In genomic region chr3:16115944-16116343, GRCm38 (mm10) we compare ENCODE assay signal across 22 mouse cellular contexts.
DNase-seq lines count a peak whose midpoint lies in the region; ATAC-seq and TF ChIP-seq lines count a peak whose summit lies in the region.
"Had no signal": no experiment of that assay in that cellular context is flagged by ENCODE, and none has a peak within 500 bp of the region (broad histone marks: within the 10 kb centered on the region; RNA-seq: fewer than 3 reads in every experiment).

No protein-coding gene starts in this region.

- peak; percentile 20 for DNase-seq in kidney, adult 2 months
- peak; percentile 84 for DNase-seq in Muller cell, postnatal 12 days (ENCODE audit: inconsistent ontology term)
- DNase-seq in Patski (ENCODE audit: low read depth, low spot score): no peak
- no peak for DNase-seq in gastrocnemius, postnatal 36 days
- DNase-seq in midbrain, embryonic 10.5 days (ENCODE audit: low spot score): no peak
- DNase-seq: adrenal gland, adult 2 months; adrenal gland, adult 8-10 months; adrenal gland, postnatal 10 days; adrenal gland, postnatal 14 days; adrenal gland, postnatal 25 days; adrenal gland, postnatal 36 days; B cell, adult 2 months; cerebellum, adult 11 months; cerebellum, adult 11-12 months; cerebellum, adult 18-20 months; cerebellum, adult 2 months; cerebellum, adult 8-10 months had no signal

- no peak overlapping the region for H3K9ac ChIP-seq in kidney, embryonic 15.5 days

- no peak for TF ChIP-seq CTCF in kidney, adult 2 months (conservative IDR thresholded peaks at IDR 0.05; ENCODE audit: insufficient read depth, insufficient read length, low read depth, low read length)
- no peak for TF ChIP-seq CTCF in Patski (IDR thresholded peaks at IDR 0.05)

- H3K4me3 ChIP-seq in kidney, adult 2 months (ENCODE audit: insufficient read depth, low read depth, low read length): no peak overlapping the region
- no peak overlapping the region for H3K4me3 ChIP-seq in kidney, embryonic 15.5 days (replicated peaks)
- no peak overlapping the region for H3K4me3 ChIP-seq in midbrain, embryonic 10.5 days

- 61% methylated on average over 2 of the region's 2 CpGs for WGBS in kidney, adult 2 months
- 73% methylated on average over 2 of the region's 2 CpGs for WGBS in kidney, embryonic 15.5 days
- WGBS in midbrain, embryonic 10.5 days: 66% methylated on average over 2 of the region's 2 CpGs

- in situ Hi-C loops in Patski (cut with MboI; ENCODE audit: low pct_unique_long_range_greater_than_20kb): no loop called here

- CTCF ChIA-PET in Patski (lab: Charles Lee): interaction anchor here (1.2 to 1.4 kb wide), 2 partner anchors 13 to 38 kb away, joined by 3 read pairs; no protein-coding TSS in a partner anchor

- no peak overlapping the region for H3K4me2 ChIP-seq in kidney, embryonic 15.5 days

- no peaks in the 10 kb centered on the region for H3K4me1 ChIP-seq in kidney, adult 2 months (ENCODE audit: control insufficient read depth, insufficient read depth, low read length)
- H3K4me1 ChIP-seq in kidney, embryonic 15.5 days: no peaks in the 10 kb centered on the region
- no peaks in the 10 kb centered on the region for H3K4me1 ChIP-seq in midbrain, embryonic 10.5 days

- POLR2A ChIA-PET in Patski (lab: Charles Lee): no interaction called here

- TF ChIP-seq POLR2A in kidney, adult 2 months (IDR thresholded peaks at IDR 0.05; ENCODE audit: low read depth, low read length): no peak

- intact Hi-C loops in gastrocnemius, postnatal 36 days (cut with DNase I): no loop called here

- no peak overlapping the region for H3K27ac ChIP-seq in kidney, adult 2 months (ENCODE audit: insufficient read depth, low read depth, low read length)
- no peak overlapping the region for H3K27ac ChIP-seq in kidney, embryonic 15.5 days
- no peak overlapping the region for H3K27ac ChIP-seq in midbrain, embryonic 10.5 days (replicated peaks)

- no peaks in the 10 kb centered on the region for H3K27me3 ChIP-seq in kidney, adult 2 months (replicated peaks; ENCODE audit: control insufficient read depth, insufficient read depth, low read length)
- no peaks in the 10 kb centered on the region for H3K27me3 ChIP-seq in kidney, embryonic 15.5 days
- H3K27me3 ChIP-seq in Patski: peaks cover 24% of the 10 kb centered on the region
- H3K27me3 ChIP-seq in midbrain, embryonic 10.5 days (ENCODE audit: low read depth, poor library complexity, severe bottlenecking): no peaks in the 10 kb centered on the region
- H3K27me3 ChIP-seq: CH12.LX had no signal

- no peaks in the 10 kb centered on the region for H3K36me3 ChIP-seq in kidney, adult 2 months (ENCODE audit: control insufficient read depth, insufficient read depth, low read length)
- H3K36me3 ChIP-seq in kidney, embryonic 15.5 days: no peaks in the 10 kb centered on the region
- H3K36me3 ChIP-seq in midbrain, embryonic 10.5 days: no peaks in the 10 kb centered on the region
- H3K36me3 ChIP-seq: G1E had no signal

- no peaks in the 10 kb centered on the region for H3K9me3 ChIP-seq in kidney, embryonic 15.5 days (replicated peaks)
- 0 out of 2 replicates have a peak, but pooled peaks cover 5% of the 10 kb centered on the region for H3K9me3 ChIP-seq in midbrain, embryonic 10.5 days (replicated peaks)
- H3K9me3 ChIP-seq: G1E had no signal

- no peak for ATAC-seq in kidney, embryonic 15.5 days (replicated peaks; ENCODE audit: low FRiP score)
- ATAC-seq in Patski: peak; percentile 52
- ATAC-seq: activated CD4-positive, CD25-positive, alpha-beta regulatory T cell, adult 4 months; CD4-positive, CD25-positive, alpha-beta regulatory T cell, adult 4 months had no signal

Comparison
In these comparisons a context has a peak if more than half of its experiments do, and no peak if none do; other contexts are left out.
1. DNase-seq: peak in kidney, adult 2 months (single experiment) and Muller cell, postnatal 12 days (single experiment); none in Patski (single experiment), gastrocnemius, postnatal 36 days (0 of 2) and midbrain, embryonic 10.5 days (single experiment).